Comparison of ENCODE assay signal across 11 mouse cellular contexts in genomic region chr6:108233070-108233469, GRCm38 (mm10). TPM values are rescaled to one million over a fixed set of nuclear protein-coding genes. Genes with fewer than 3 reads are reported as not detected.
DNase-seq lines count a peak whose midpoint lies in the region; ATAC-seq and TF ChIP-seq lines count a peak whose summit lies in the region.
"Had no signal": no experiment of that assay in that cellular context is flagged by ENCODE, and none has a peak within 500 bp of the region (broad histone marks: within the 10 kb centered on the region; RNA-seq: fewer than 3 reads in every experiment).

No protein-coding gene starts in this region.

- no peak overlapping the region for H3K9ac ChIP-seq in forebrain, embryonic 12.5 days
- no peak overlapping the region for H3K9ac ChIP-seq in liver, postnatal 0 days (replicated peaks)
- H3K9ac ChIP-seq: hindbrain, embryonic 14.5 days; limb, embryonic 12.5 days had no signal

- no peak overlapping the region for H3K4me3 ChIP-seq in forebrain, embryonic 10.5 days
- H3K4me3 ChIP-seq in forebrain, embryonic 12.5 days (replicated peaks), result no peak overlapping the region
- H3K4me3 ChIP-seq in liver, postnatal 0 days (ENCODE audit: low read depth, low read length), result no peak overlapping the region
- H3K4me3 ChIP-seq: limb, embryonic 12.5 days had no signal

- peaks cover 73% of the 10 kb centered on the region for H3K4me1 ChIP-seq in forebrain, embryonic 10.5 days
- H3K4me1 ChIP-seq in forebrain, embryonic 12.5 days, result peaks cover 20% of the 10 kb centered on the region
- peaks cover 18% of the 10 kb centered on the region for H3K4me1 ChIP-seq in liver, postnatal 0 days (ENCODE audit: insufficient read depth)

- ATAC-seq in forebrain, embryonic 12.5 days (ENCODE audit: low FRiP score), result no peak
- peak; percentile 84 for ATAC-seq in liver, postnatal 0 days

- no peak for TF ChIP-seq CTCF in liver, postnatal 0 days (IDR thresholded peaks at IDR 0.05; ENCODE audit: low read depth)

- H3K27ac ChIP-seq in forebrain, embryonic 10.5 days, result 0 out of 2 replicates have a peak overlapping the region, but pooled peaks have one; percentile 48
- no peak overlapping the region for H3K27ac ChIP-seq in forebrain, embryonic 12.5 days
- H3K27ac ChIP-seq in liver, postnatal 0 days (ENCODE audit: low read depth), result peak overlapping the region; percentile 76
- H3K27ac ChIP-seq: hindbrain, embryonic 14.5 days; limb, embryonic 12.5 days had no signal

- H3K4me2 ChIP-seq in forebrain, embryonic 12.5 days, result no peak overlapping the region
- no peak overlapping the region for H3K4me2 ChIP-seq in liver, postnatal 0 days (ENCODE audit: low read depth, low read length)
- H3K4me2 ChIP-seq: hindbrain, embryonic 14.5 days; limb, embryonic 12.5 days had no signal

- no peaks in the 10 kb centered on the region for H3K27me3 ChIP-seq in forebrain, embryonic 10.5 days (ENCODE audit: poor library complexity, severe bottlenecking)
- H3K27me3 ChIP-seq in forebrain, embryonic 12.5 days, result no peaks in the 10 kb centered on the region
- no peaks in the 10 kb centered on the region for H3K27me3 ChIP-seq in liver, postnatal 0 days (ENCODE audit: insufficient read depth, low read length)
- H3K27me3 ChIP-seq: limb, embryonic 12.5 days had no signal

- H3K36me3 ChIP-seq in forebrain, embryonic 10.5 days (replicated peaks), result peaks cover 13% of the 10 kb centered on the region
- H3K36me3 ChIP-seq in forebrain, embryonic 12.5 days (replicated peaks), result no peaks in the 10 kb centered on the region
- 0 out of 2 replicates have a peak, but pooled peaks cover 1% of the 10 kb centered on the region for H3K36me3 ChIP-seq in liver, postnatal 0 days (replicated peaks; ENCODE audit: insufficient read depth, low read length)
- H3K36me3 ChIP-seq: limb, embryonic 12.5 days had no signal

- TF ChIP-seq EP300 in liver, postnatal 0 days (IDR thresholded peaks at IDR 0.05; ENCODE audit: low read depth), result no peak

- intact Hi-C loops in heart, postnatal 36 days (cut with DNase I), result loop anchor here (2.0 to 5.0 kb wide), 5 partner anchors 18 to 434 kb away; no protein-coding TSS in a partner anchor

- H3K9me3 ChIP-seq in forebrain, embryonic 10.5 days, result no peaks in the 10 kb centered on the region
- H3K9me3 ChIP-seq in forebrain, embryonic 12.5 days, result no peaks in the 10 kb centered on the region
- H3K9me3 ChIP-seq in liver, postnatal 0 days (ENCODE audit: low read length), result no peaks in the 10 kb centered on the region
- H3K9me3 ChIP-seq: limb, embryonic 12.5 days had no signal

- no peak for DNase-seq in forebrain, embryonic 10.5 days (ENCODE audit: extremely low spot score, low spot score)
- peak; percentile 75 for DNase-seq in testis, postnatal 10 days (ENCODE audit: low spot score)
- DNase-seq in testis, postnatal 14 days (ENCODE audit: low spot score), result no peak
- peak; percentile 46 to 59 for DNase-seq in heart, postnatal 36 days
- peak; percentile 49 for DNase-seq in liver, postnatal 0 days
- DNase-seq in thymus, postnatal 10 days (ENCODE audit: low spot score in 2 of 2), result no peak
- DNase-seq in spleen, adult 18-20 months, result no peak
- DNase-seq: right cerebral cortex, postnatal 14 days had no signal

- 71% methylated on average over 6 of the region's 6 CpGs for WGBS in forebrain, embryonic 10.5 days
- WGBS in forebrain, embryonic 12.5 days, result 77% methylated on average over 6 of the region's 6 CpGs
- 18% methylated on average over 6 of the region's 6 CpGs for WGBS in liver, postnatal 0 days (ENCODE audit: insufficient replicate concordance)

RNA-seq across cellular contexts. Expression of gene Itpr1, which starts 20.2 kb away (rescaled TPM):
- polyA plus RNA-seq in forebrain, embryonic 10.5 days (2016; fragmentation: Nextera tagmentation; extraction: Ambion mirVana), result 11.6 and 11.9 TPM in 2 replicates
- 10.2 and 10.6 TPM in 2 replicates for polyA plus RNA-seq in forebrain, embryonic 12.5 days (2016; fragmentation: Nextera tagmentation; extraction: Ambion mirVana)
- 10 to 100 TPM; 39.1 to 46.2 TPM for total RNA-seq in heart, postnatal 36 days (2021)
- 2.8 and 2.9 TPM in 2 replicates for polyA plus RNA-seq in liver, postnatal 0 days (2015; fragmentation: Nextera tagmentation; extraction: Ambion mirVana)

RNA-seq across cellular contexts. Expression of gene Sumf1, which starts 47.7 kb away (rescaled TPM):
- 12.8 and 13.0 TPM in 2 replicates for polyA plus RNA-seq in forebrain, embryonic 10.5 days (2016; fragmentation: Nextera tagmentation; extraction: Ambion mirVana)
- 17.0 and 17.1 TPM in 2 replicates for polyA plus RNA-seq in forebrain, embryonic 12.5 days (2016; fragmentation: Nextera tagmentation; extraction: Ambion mirVana)
- total RNA-seq in heart, postnatal 36 days (2021), result 10 to 100 TPM; 14.6 to 15.2 TPM
- 12.0 and 13.0 TPM in 2 replicates for polyA plus RNA-seq in liver, postnatal 0 days (2015; fragmentation: Nextera tagmentation; extraction: Ambion mirVana)

Comparison
In these comparisons a context has a peak if more than half of its experiments do, and no peak if none do; other contexts are left out.
1. DNase-seq: peak in testis, postnatal 10 days (single experiment), heart, postnatal 36 days (2 of 2) and liver, postnatal 0 days (single experiment); none in forebrain, embryonic 10.5 days (single experiment), testis, postnatal 14 days (single experiment), thymus, postnatal 10 days (0 of 2) and spleen, adult 18-20 months (0 of 2).